Mouse (Mus musculus) heart, embryonic 13.5 days (tissue): ENCODE data around the gene Morn1. TPM values are rescaled to one million over a fixed set of nuclear protein-coding genes. Genes with fewer than 3 reads are reported as not detected.

Experiments used
- ATAC-seq: fragments of 200-750 bp; cut with Nextera tagmentation; 2 replicates; pipeline ENCODE4 v1.8.0; 2017; ENCODE audit warnings: moderate TSS enrichment; ENCODE audit not compliant: insufficient number of reproducible peaks, low FRiP score, low TSS enrichment; ENCODE audit errors: extremely low read depth
- H3K27ac ChIP-seq: fragments of 300-500 bp; sonication (generic); replicated peaks from 2 replicates; pipeline ENCODE4 v1.5.1; 2015; ENCODE audit warnings: moderate library complexity, mild to moderate bottlenecking, inconsistent platforms
- H3K27me3 ChIP-seq: fragments of 300-500 bp; sonication (generic); replicated peaks from 2 replicates; pipeline ENCODE4 v1.6.1; 2015; ENCODE audit warnings: mild to moderate bottlenecking, inconsistent platforms
- H3K36me3 ChIP-seq: fragments of 300-500 bp; sonication (generic); 2 replicates; pipeline ENCODE4 v1.6.1; 2015; ENCODE audit warnings: mild to moderate bottlenecking, inconsistent platforms
- H3K4me1 ChIP-seq: fragments of 300-500 bp; sonication (generic); 2 replicates; pipeline ENCODE4 v1.6.1; 2015; ENCODE audit warnings: inconsistent platforms
- H3K4me2 ChIP-seq: fragments of 300-500 bp; sonication (generic); 2 replicates; pipeline ENCODE4 v1.6.1; 2015; ENCODE audit warnings: inconsistent platforms, mild to moderate bottlenecking, moderate library complexity
- H3K4me3 ChIP-seq: fragments of 300-500 bp; sonication (generic); 2 replicates; pipeline ENCODE4 v1.5.1; 2015; ENCODE audit warnings: moderate library complexity, mild to moderate bottlenecking, inconsistent platforms
- H3K9ac ChIP-seq: fragments of 300-500 bp; sonication (generic); 2 replicates; pipeline ENCODE4 v1.6.1; 2015; ENCODE audit warnings: inconsistent platforms, mild to moderate bottlenecking, moderate library complexity
- H3K9me3 ChIP-seq: fragments of 300-500 bp; sonication (generic); 2 replicates; pipeline ENCODE4 v1.6.1; 2016; ENCODE audit warnings: inconsistent platforms
- WGBS: fragments of 180-500 bp; shearing (Covaris S2); methylation state at CpG from one replicate; pipeline ENCODE4 v1.1.7; 2015; ENCODE audit warnings: mixed read lengths; 5-methylcytosine and 5-hydroxymethylcytosine counted together
- polyA plus RNA-seq: library from polyadenylated mRNA; unstranded; fragments of >200 nt; fragmentation: Nextera tagmentation; extraction: Ambion mirVana; gene quantifications from 2 replicates; pipeline ENCODE4 v1.2.1, GENCODE M21; 2015

Morn1 gene
- polyA plus RNA-seq, 1 experiment from 2014 or later: 2.1 TPM

GRCm38 (mm10) chr4:155165861-155166260 lies 79.5 kb downstream of the Morn1 start:
- Histone ChIP-seq H3K4me2 (no peak overlapping the region), H3K4me3 (no peak overlapping the region), H3K27me3 (no peaks in the 10 kb centered on the region), H3K9ac (no peak overlapping the region), H3K27ac (no peak overlapping the region), H3K9me3 (no peaks in the 10 kb centered on the region), H3K4me1 (peaks cover 96% of the 10 kb centered on the region), H3K36me3 (0 out of 2 replicates have a peak, but pooled peaks cover 4% of the 10 kb centered on the region)
- no peak for ATAC-seq

- 90% methylated on average over 8 of the region's 8 CpGs for whole genome bisulfite sequencing
Measured at GRCm38 (mm10) chr4:155168835-155169252, 82.5 kb downstream of the Morn1 start.

GRCm38 (mm10) chr4:155170614-155171212 lies 84.3 kb downstream of the Morn1 start:
- WGBS: 52% methylated on average over 8 of the region's 8 CpGs
- peak overlapping the region; percentile 35 for H3K4me2 ChIP-seq
- peak overlapping the region; percentile 95 for H3K27ac ChIP-seq
- H3K4me1 ChIP-seq: peaks cover 96% of the 10 kb centered on the region
- H3K9me3 ChIP-seq: no peaks in the 10 kb centered on the region
- no peak for ATAC-seq
- H3K4me3 ChIP-seq: no peak overlapping the region
- peak overlapping the region; percentile 73 for H3K9ac ChIP-seq
- H3K27me3 ChIP-seq: no peaks in the 10 kb centered on the region
- H3K36me3 ChIP-seq: peaks cover 3% of the 10 kb centered on the region; the same call in 1 of the 2 replicates

More at GRCm38 (mm10) chr4:155168835-155169252, 82.5 kb downstream of the Morn1 start:
- H3K27ac ChIP-seq: no peak overlapping the region
- H3K9me3 ChIP-seq: no peaks in the 10 kb centered on the region
- H3K9ac ChIP-seq: no peak overlapping the region
- H3K4me3 ChIP-seq: no peak overlapping the region
- peaks cover 96% of the 10 kb centered on the region for H3K4me1 ChIP-seq
- H3K36me3 ChIP-seq: 0 out of 2 replicates have a peak, but pooled peaks cover 4% of the 10 kb centered on the region
- no peak overlapping the region for H3K4me2 ChIP-seq
- ATAC-seq: no peak
- no peaks in the 10 kb centered on the region for H3K27me3 ChIP-seq

GRCm38 (mm10) chr4:155171961-155172533 lies 85.7 kb downstream of the Morn1 start:
- Histone ChIP-seq H3K4me3 (no peak overlapping the region), H3K27me3 (no peaks in the 10 kb centered on the region), H3K36me3 (peaks cover 3% of the 10 kb centered on the region; the same call in 1 of the 2 replicates), H3K9ac (peak overlapping the region; percentile 73), H3K9me3 (no peaks in the 10 kb centered on the region), H3K4me1 (peaks cover 96% of the 10 kb centered on the region), H3K4me2 (peak overlapping the region; percentile 56), H3K27ac (peak overlapping the region; percentile 95)
- no peak for ATAC-seq
- WGBS: 69% methylated on average over 5 of the region's 5 CpGs

- Histone ChIP-seq H3K4me1 (peaks cover 98% of the 10 kb centered on the region), H3K27ac (peak overlapping the region; percentile 95), H3K9me3 (no peaks in the 10 kb centered on the region), H3K27me3 (no peaks in the 10 kb centered on the region), H3K9ac (peak overlapping the region; percentile 73), H3K4me2 (peak overlapping the region; percentile 56), H3K36me3 (peaks cover 3% of the 10 kb centered on the region; the same call in 1 of the 2 replicates), H3K4me3 (peak overlapping the region; percentile 20)
- ATAC-seq: peak; percentile 73
- WGBS: 15% methylated on average over 21 of the region's 21 CpGs
Measured at GRCm38 (mm10) chr4:155172909-155173821, 86.8 kb downstream of the Morn1 start.

- no peaks in the 10 kb centered on the region for H3K27me3 ChIP-seq
Measured at GRCm38 (mm10) chr4:155173822-155174785, 87.7 kb downstream of the Morn1 start.

GRCm38 (mm10) chr4:155176210-155176609 lies 89.8 kb downstream of the Morn1 start:
- peaks cover 91% of the 10 kb centered on the region for H3K4me1 ChIP-seq
- WGBS: 47% methylated on average over 3 of the region's 3 CpGs
- peak overlapping the region; percentile 93; the same call in 1 of the 2 replicates for H3K27ac ChIP-seq
- peaks cover 3% of the 10 kb centered on the region; the same call in 1 of the 2 replicates for H3K36me3 ChIP-seq
- H3K9ac ChIP-seq: no peak overlapping the region
- H3K27me3 ChIP-seq: no peaks in the 10 kb centered on the region
- H3K9me3 ChIP-seq: no peaks in the 10 kb centered on the region
- H3K4me2 ChIP-seq: no peak overlapping the region
- H3K4me3 ChIP-seq: no peak overlapping the region
- no peak for ATAC-seq

More at GRCm38 (mm10) chr4:155173822-155174785, 87.7 kb downstream of the Morn1 start:
- H3K36me3 ChIP-seq: peaks cover 3% of the 10 kb centered on the region; the same call in 1 of the 2 replicates
- peaks cover 98% of the 10 kb centered on the region for H3K4me1 ChIP-seq
- peak overlapping the region; percentile 20 for H3K4me3 ChIP-seq
- ATAC-seq: no peak
- peak overlapping the region; percentile 56 for H3K4me2 ChIP-seq
- H3K27ac ChIP-seq: peak overlapping the region; percentile 95
- H3K9ac ChIP-seq: peak overlapping the region; percentile 73
- WGBS: 17% methylated on average over 16 of the region's 17 CpGs
- no peaks in the 10 kb centered on the region for H3K9me3 ChIP-seq

- Histone ChIP-seq H3K4me1 (peaks cover 83% of the 10 kb centered on the region), H3K27me3 (no peaks in the 10 kb centered on the region), H3K9me3 (no peaks in the 10 kb centered on the region), H3K4me3 (no peak overlapping the region), H3K27ac (peak overlapping the region; percentile 93), H3K36me3 (peaks cover 3% of the 10 kb centered on the region; the same call in 1 of the 2 replicates), H3K9ac (peak overlapping the region; percentile 34), H3K4me2 (peak overlapping the region; percentile 47)
- WGBS: 2% methylated on average over 6 of the region's 6 CpGs
- ATAC-seq: peak; percentile 43; the same call in 1 of the 2 replicates
Measured at GRCm38 (mm10) chr4:155178274-155178673, 91.9 kb downstream of the Morn1 start.

- Histone ChIP-seq H3K9me3 (no peaks in the 10 kb centered on the region), H3K4me2 (peak overlapping the region; percentile 47), H3K4me3 (no peak overlapping the region), H3K4me1 (peaks cover 83% of the 10 kb centered on the region), H3K9ac (peak overlapping the region; percentile 34), H3K27me3 (no peaks in the 10 kb centered on the region), H3K36me3 (peaks cover 3% of the 10 kb centered on the region; the same call in 1 of the 2 replicates), H3K27ac (peak overlapping the region; percentile 93)
- 37% methylated on average over 3 of the region's 3 CpGs for WGBS
- ATAC-seq: no peak
Measured at GRCm38 (mm10) chr4:155178981-155179512, 92.7 kb downstream of the Morn1 start.

GRCm38 (mm10) chr4:155183201-155183600 lies 96.8 kb downstream of the Morn1 start:
- Histone ChIP-seq H3K9ac (no peak overlapping the region), H3K4me1 (peaks cover 83% of the 10 kb centered on the region), H3K36me3 (no peaks in the 10 kb centered on the region), H3K9me3 (no peaks in the 10 kb centered on the region), H3K27ac (peak overlapping the region; percentile 92), H3K4me3 (no peak overlapping the region), H3K27me3 (no peaks in the 10 kb centered on the region), H3K4me2 (no peak overlapping the region)
- no peak for ATAC-seq
- 85% methylated on average over 7 of the region's 7 CpGs for WGBS
